Mouse (Mus musculus): Measurements from ENCODE around the gene Car14.
"Not testable (repeated sequence)": the region's sequence is repeated elsewhere in the genome, so short reads cannot be mapped to it uniquely, and the experiment has no call there.

DNA sequence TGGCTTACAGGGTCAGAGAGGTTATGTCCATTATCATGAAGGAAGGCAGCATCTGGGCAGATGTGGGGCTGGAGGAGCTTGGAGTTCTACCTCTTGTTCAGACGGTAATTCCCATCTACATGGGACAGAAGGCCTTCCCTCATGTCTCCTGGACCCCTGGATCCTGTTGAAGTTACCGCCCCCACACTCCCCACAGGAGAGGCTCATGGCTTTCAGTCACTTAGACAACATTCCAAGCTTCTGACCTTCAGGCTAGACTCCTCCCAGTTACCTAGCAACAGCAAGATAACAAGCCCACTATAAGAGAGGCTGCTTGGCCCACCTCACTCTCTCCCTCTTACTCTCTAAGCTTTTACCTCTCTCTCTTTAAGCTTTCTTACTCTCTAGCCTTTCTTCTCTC, 16.0 kb upstream of the Car14 start:
- TF ChIP-seq CTCF, EP300 (IDR thresholded peaks at IDR 0.05; ENCODE audit: low read depth): not testable (repeated sequence)

Data from heart, postnatal 0 days (tissue).